Mouse (Mus musculus) lung, postnatal 0 days (tissue): ENCODE data around the gene Cgnl1.

Source experiments
- CTCF ChIP-seq: IDR thresholded peaks from 2 replicates; pipeline ENCODE4 v1.5.1; 2016; ENCODE audit warnings: antibody characterized with exemption, mild to moderate bottlenecking
- EP300 ChIP-seq: IDR thresholded peaks from 2 replicates; pipeline ENCODE4 v1.6.1; 2016; ENCODE audit warnings: antibody characterized with exemption, mild to moderate bottlenecking, control low read depth

DNA sequence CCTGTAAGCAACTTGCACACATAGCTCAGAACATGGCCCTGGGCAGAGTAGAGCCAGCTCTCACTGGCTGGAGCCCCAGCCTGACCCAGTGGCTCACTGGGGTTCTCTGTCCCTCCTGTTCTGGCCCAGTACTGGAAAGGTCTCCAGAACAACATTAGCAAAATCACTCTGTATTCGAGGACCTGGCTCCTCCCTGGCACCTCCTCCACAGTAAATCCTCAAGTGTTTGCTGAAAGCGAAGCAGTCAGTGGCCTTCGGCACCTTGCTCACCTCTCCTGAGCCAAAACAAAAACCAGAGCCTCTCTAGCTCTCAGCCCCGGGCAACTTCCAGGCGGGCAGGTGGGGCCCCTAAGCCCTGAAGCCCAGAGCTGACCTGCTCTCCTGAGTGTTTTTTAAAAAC lies 11.5 kb downstream of the Cgnl1 start:
- TF ChIP-seq CTCF (no peak), EP300 (no peak)
